Mouse (Mus musculus): ENCODE data around the gene Vmn1r94. TPM values are rescaled to one million over a fixed set of nuclear protein-coding genes. Genes with fewer than 3 reads are reported as not detected.
"Not testable (repeated sequence)": the region's sequence is repeated elsewhere in the genome, so short reads cannot be mapped to it uniquely, and the experiment has no call there.

The Vmn1r94 gene
- not detected in 2 replicates for polyA plus RNA-seq (2015; fragmentation: Nextera tagmentation; extraction: Ambion mirVana)

- not testable (repeated sequence) for H3K4me2 ChIP-seq (ENCODE audit: low read depth, low read length); H3K4me3 ChIP-seq (ENCODE audit: low read depth, low read length); H3K36me3 ChIP-seq (ENCODE audit: control insufficient read depth, insufficient read depth); H3K27me3 ChIP-seq (ENCODE audit: control insufficient read depth, insufficient read depth, low read depth, low read length); ATAC-seq (ENCODE audit: low read depth); H3K9me3 ChIP-seq (replicated peaks; ENCODE audit: control insufficient read depth, low read length); H3K27ac ChIP-seq (ENCODE audit: low read length); H3K9ac ChIP-seq (ENCODE audit: low read depth, low read length); H3K4me1 ChIP-seq (ENCODE audit: control insufficient read depth, low read depth, low read length)
- no CpG with 5 or more reads among the region's 3 CpGs for WGBS (ENCODE audit: insufficient replicate concordance)
Measured at GRCm38 (mm10) chr7:20168277-20168676, at the start of gene Vmn1r94. Vmn1r94 (minus strand) TSS chr7:20168377.

GRCm38 (mm10) chr7:20205507-20205906 is 37.3 kb upstream of the Vmn1r94 start, which contains the start of gene Gm6164:
Gm6164 (minus strand) TSS chr7:20205607.
- not testable (repeated sequence) for H3K4me2 ChIP-seq (ENCODE audit: low read depth, low read length); H3K9me3 ChIP-seq (replicated peaks; ENCODE audit: control insufficient read depth, low read length); H3K4me3 ChIP-seq (ENCODE audit: low read depth, low read length); H3K4me1 ChIP-seq (ENCODE audit: control insufficient read depth, low read depth, low read length); H3K36me3 ChIP-seq (ENCODE audit: control insufficient read depth, insufficient read depth); H3K27ac ChIP-seq (ENCODE audit: low read length); ATAC-seq (ENCODE audit: low read depth); H3K27me3 ChIP-seq (ENCODE audit: control insufficient read depth, insufficient read depth, low read depth, low read length); H3K9ac ChIP-seq (ENCODE audit: low read depth, low read length)
- WGBS (ENCODE audit: insufficient replicate concordance), result no CpG with 5 or more reads among the region's 2 CpGs

DNA sequence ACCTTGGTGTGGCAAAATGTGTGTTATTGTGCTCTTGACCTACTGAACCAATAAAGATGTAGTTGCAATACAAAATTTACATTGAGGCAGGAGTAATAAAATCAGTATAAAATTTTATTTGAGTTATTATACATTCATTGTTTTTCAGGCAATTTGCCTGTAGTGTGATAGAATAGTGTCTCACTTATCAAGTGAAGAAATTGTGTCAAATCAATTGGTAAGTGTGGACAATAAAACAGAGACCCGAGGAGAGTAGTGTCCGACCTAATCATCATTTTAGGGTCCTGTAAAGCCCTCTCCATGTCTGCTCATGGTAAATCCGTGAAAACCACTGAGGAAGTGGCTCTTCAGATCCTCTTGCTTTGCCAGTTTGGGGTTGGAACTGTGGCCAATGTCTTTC is 25.2 kb upstream of the Vmn1r94 start, which contains the start of gene Vmn1r95:
TSS of gene Vmn1r95 (plus strand) at position 301 of the 400 bp plus-strand sequence.
- not testable (repeated sequence) for H3K4me3 ChIP-seq (ENCODE audit: low read depth, low read length); H3K27ac ChIP-seq (ENCODE audit: low read length); H3K9me3 ChIP-seq (replicated peaks; ENCODE audit: control insufficient read depth, low read length); H3K4me1 ChIP-seq (ENCODE audit: control insufficient read depth, low read depth, low read length); H3K36me3 ChIP-seq (ENCODE audit: control insufficient read depth, insufficient read depth); ATAC-seq (ENCODE audit: low read depth); H3K9ac ChIP-seq (ENCODE audit: low read depth, low read length); H3K27me3 ChIP-seq (ENCODE audit: control insufficient read depth, insufficient read depth, low read depth, low read length); H3K4me2 ChIP-seq (ENCODE audit: low read depth, low read length)
- no CpG with 5 or more reads among the region's 3 CpGs for WGBS (ENCODE audit: insufficient replicate concordance)

- H3K36me3 ChIP-seq (ENCODE audit: control insufficient read depth, insufficient read depth); H3K9me3 ChIP-seq (replicated peaks; ENCODE audit: control insufficient read depth, low read length); H3K27me3 ChIP-seq (ENCODE audit: control insufficient read depth, insufficient read depth, low read depth, low read length); H3K4me1 ChIP-seq (ENCODE audit: control insufficient read depth, low read depth, low read length); H3K4me2 ChIP-seq (ENCODE audit: low read depth, low read length); H3K27ac ChIP-seq (ENCODE audit: low read length); ATAC-seq (ENCODE audit: low read depth); H3K9ac ChIP-seq (ENCODE audit: low read depth, low read length); H3K4me3 ChIP-seq (ENCODE audit: low read depth, low read length): not testable (repeated sequence)
- WGBS (ENCODE audit: insufficient replicate concordance), result no CpG with 5 or more reads among the region's 5 CpGs
Measured at GRCm38 (mm10) chr7:20138988-20139387, 29.2 kb downstream of the Vmn1r94 start, which contains the start of gene Vmn1r93. Vmn1r93 (minus strand) TSS chr7:20139088.

- H3K4me2 ChIP-seq (ENCODE audit: low read depth, low read length); H3K27ac ChIP-seq (ENCODE audit: low read length); H3K9ac ChIP-seq (ENCODE audit: low read depth, low read length); H3K4me3 ChIP-seq (ENCODE audit: low read depth, low read length); H3K4me1 ChIP-seq (ENCODE audit: control insufficient read depth, low read depth, low read length); ATAC-seq (ENCODE audit: low read depth); H3K9me3 ChIP-seq (replicated peaks; ENCODE audit: control insufficient read depth, low read length); H3K36me3 ChIP-seq (ENCODE audit: control insufficient read depth, insufficient read depth); H3K27me3 ChIP-seq (ENCODE audit: control insufficient read depth, insufficient read depth, low read depth, low read length): not testable (repeated sequence)
- WGBS (ENCODE audit: insufficient replicate concordance), result no CpG with 5 or more reads among the region's 2 CpGs
Measured at GRCm38 (mm10) chr7:20122479-20122878, 45.7 kb downstream of the Vmn1r94 start, which contains the start of gene Gm16442. Gm16442 (minus strand) TSS chr7:20122579.

Other genes starting within 250 kb of the Vmn1r94 start
- 3.4 and 3.6 TPM in 2 replicates for gene Pvr, start 247.2 kb downstream of the Vmn1r94 start, polyA plus RNA-seq (2015; fragmentation: Nextera tagmentation; extraction: Ambion mirVana)
- 0.15 and 0.30 TPM in 2 replicates for gene Igsf23, start 217.6 kb downstream of the Vmn1r94 start, polyA plus RNA-seq (2015; fragmentation: Nextera tagmentation; extraction: Ambion mirVana)
- not detected in 2 replicates for gene Ceacam20, start 203.0 kb downstream of the Vmn1r94 start, polyA plus RNA-seq (2015; fragmentation: Nextera tagmentation; extraction: Ambion mirVana)
- gene Nlrp9b, start 176.9 kb downstream of the Vmn1r94 start, polyA plus RNA-seq (2015; fragmentation: Nextera tagmentation; extraction: Ambion mirVana), result not detected in 2 replicates
- not detected in 2 replicates for gene Vmn1r91, start 68.7 kb downstream of the Vmn1r94 start, polyA plus RNA-seq (2015; fragmentation: Nextera tagmentation; extraction: Ambion mirVana)
- not detected in 2 replicates for gene Gm16442, start 45.8 kb downstream of the Vmn1r94 start, polyA plus RNA-seq (2015; fragmentation: Nextera tagmentation; extraction: Ambion mirVana)
- gene Vmn1r93, start 29.3 kb downstream of the Vmn1r94 start, polyA plus RNA-seq (2015; fragmentation: Nextera tagmentation; extraction: Ambion mirVana), result not detected in 2 replicates
- gene Vmn1r95, start 25.3 kb upstream of the Vmn1r94 start, polyA plus RNA-seq (2015; fragmentation: Nextera tagmentation; extraction: Ambion mirVana), result not detected in 2 replicates
- not detected in 2 replicates for gene Gm6164, start 37.2 kb upstream of the Vmn1r94 start, polyA plus RNA-seq (2015; fragmentation: Nextera tagmentation; extraction: Ambion mirVana)
- gene Gm4498, start 65.5 kb upstream of the Vmn1r94 start, polyA plus RNA-seq (2015; fragmentation: Nextera tagmentation; extraction: Ambion mirVana), result not detected in 2 replicates
- not detected in 2 replicates for gene Gm5890, start 94.5 kb upstream of the Vmn1r94 start, polyA plus RNA-seq (2015; fragmentation: Nextera tagmentation; extraction: Ambion mirVana)
- not detected in 2 replicates for gene Gm4133, start 165.7 kb upstream of the Vmn1r94 start, polyA plus RNA-seq (2015; fragmentation: Nextera tagmentation; extraction: Ambion mirVana)
- gene Gm5728, start 207.0 kb upstream of the Vmn1r94 start, polyA plus RNA-seq (2015; fragmentation: Nextera tagmentation; extraction: Ambion mirVana), result not detected in 2 replicates
- gene Vmn1r100, start 249.6 kb upstream of the Vmn1r94 start, polyA plus RNA-seq (2015; fragmentation: Nextera tagmentation; extraction: Ambion mirVana), result not detected in 2 replicates

Measured in liver, embryonic 16.5 days (tissue).